Mouse (Mus musculus) MN1 (cell line): ENCODE data around the gene Fbxo11.

Experiments used
- DNase-seq: peaks from one replicate; pipeline ENCODE4 v3.0.0-alpha.2; 2016; ENCODE audit warnings: low spot score

Gene Fbxo11

GRCm38 (mm10) chr17:88065031-88065800, at the start of gene Fbxo11:
Gene Fbxo11 (minus strand): TSS chr17:88065291.
- peak; percentile 39 for DNase-seq

DNA sequence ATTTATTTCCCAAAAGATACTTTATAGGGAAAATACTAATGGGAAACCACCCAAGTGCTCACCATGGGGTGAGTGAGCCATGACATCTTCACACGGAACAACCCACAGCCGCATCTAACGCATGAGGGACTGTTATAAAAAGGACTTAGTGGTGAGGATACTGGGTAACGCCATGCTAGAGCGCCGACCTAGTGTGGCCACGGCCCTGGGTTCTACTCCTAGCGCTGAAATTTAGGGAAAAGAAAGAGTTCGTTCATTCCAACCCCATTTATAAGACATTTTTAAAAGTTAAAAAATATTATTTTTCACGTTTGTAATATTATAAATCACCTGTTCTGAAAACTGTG, 48.8 kb upstream of the Fbxo11 start:
- DNase-seq, result no peak

- no peak for DNase-seq
Measured at GRCm38 (mm10) chr17:88113015-88113882, 48.2 kb upstream of the Fbxo11 start.

DNA sequence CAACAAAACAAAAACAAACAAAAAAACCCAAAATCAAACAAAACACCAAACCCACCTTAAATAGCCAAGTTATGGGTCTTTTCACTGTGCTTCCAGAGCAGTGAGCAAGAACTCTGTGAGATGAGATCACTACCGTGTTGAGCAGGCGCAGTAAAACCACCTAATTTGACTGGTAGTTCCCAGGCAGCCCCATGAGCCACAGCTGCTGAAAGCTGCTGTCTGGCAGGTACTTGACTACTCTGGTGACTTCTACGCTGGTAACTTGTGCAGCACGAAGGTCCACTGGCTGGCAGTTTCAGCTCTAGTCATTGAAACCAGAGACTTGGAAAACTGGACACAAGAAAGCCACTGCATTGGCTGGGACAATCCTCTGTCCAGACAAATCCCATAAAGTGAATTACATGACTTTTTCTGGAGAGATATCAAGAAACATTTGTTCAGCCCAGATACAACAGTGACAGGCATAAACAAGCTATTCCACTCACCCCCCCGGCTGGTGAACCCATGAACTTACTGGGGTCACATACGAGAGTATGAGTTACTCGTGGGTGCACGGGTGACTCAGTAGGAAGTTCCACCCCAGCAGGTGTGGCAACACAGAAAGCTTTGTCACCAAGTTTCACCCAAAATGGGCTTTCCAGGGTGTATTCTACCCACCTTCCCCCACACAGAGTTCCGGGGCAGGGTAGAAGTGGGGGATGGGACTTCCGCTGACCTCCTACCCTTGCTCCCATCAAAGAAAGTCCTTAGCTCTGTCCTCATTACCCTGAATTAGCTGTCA, 47.0 kb upstream of the Fbxo11 start:
- no peak for DNase-seq

DNA sequence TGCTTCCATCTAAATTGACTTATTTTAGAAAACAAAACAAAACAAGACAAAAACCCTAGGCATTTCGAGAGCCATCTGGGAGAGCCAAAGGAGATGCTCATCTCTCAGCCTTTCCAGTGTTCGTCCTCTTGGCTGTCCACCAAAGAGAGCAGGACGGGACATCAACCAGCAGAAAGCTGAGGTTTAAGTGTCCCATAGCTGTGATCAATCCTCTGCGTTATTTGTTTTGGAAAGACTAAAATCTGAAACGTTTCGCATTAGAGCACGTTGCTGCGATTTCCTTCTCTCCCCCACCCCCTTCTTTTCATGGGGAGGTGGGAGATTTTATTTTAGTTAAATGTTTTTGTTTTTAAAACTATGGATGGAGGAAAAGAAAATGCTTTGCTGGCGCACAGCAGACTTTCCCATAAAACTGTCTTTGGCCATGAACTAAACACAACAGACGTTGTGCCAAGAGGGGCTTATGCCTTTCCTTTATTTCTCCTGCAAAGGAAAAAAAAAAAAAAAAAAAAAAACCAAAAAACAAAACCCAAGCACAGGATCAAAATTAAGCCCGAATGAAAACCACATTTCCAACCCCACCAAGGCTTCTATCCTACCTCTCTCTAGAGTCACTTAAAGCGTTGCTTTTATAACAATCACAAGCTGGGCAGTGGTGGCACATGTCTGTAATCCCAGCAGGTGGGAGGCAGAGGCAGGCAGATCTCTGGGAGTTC, 46.1 kb upstream of the Fbxo11 start:
- DNase-seq, result no peak

GRCm38 (mm10) chr17:88107708-88108107, 42.6 kb upstream of the Fbxo11 start:
- DNase-seq, result no peak

GRCm38 (mm10) chr17:88106365-88106764, 41.3 kb upstream of the Fbxo11 start:
- peak; percentile 63 for DNase-seq

DNA sequence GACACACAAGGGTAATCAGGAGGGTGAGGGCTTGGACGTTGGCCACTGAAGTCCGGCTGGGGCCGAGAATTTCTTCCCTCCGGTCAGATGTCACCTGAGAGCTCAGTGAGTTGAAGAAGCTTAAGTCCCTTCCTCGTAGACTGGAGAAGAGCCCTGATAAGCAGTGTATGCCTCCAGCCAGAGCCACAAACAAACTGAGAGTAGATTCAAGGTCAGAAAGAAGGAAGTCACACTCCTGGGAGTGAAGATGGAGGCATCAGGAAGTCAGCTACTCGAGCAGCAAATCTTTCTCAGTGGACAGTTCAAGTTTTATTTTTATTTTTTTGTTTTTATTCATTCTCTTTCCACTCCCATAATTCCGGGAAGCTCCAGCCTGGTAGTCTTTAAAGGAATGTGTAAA, 37.5 kb upstream of the Fbxo11 start:
- no peak for DNase-seq

DNA sequence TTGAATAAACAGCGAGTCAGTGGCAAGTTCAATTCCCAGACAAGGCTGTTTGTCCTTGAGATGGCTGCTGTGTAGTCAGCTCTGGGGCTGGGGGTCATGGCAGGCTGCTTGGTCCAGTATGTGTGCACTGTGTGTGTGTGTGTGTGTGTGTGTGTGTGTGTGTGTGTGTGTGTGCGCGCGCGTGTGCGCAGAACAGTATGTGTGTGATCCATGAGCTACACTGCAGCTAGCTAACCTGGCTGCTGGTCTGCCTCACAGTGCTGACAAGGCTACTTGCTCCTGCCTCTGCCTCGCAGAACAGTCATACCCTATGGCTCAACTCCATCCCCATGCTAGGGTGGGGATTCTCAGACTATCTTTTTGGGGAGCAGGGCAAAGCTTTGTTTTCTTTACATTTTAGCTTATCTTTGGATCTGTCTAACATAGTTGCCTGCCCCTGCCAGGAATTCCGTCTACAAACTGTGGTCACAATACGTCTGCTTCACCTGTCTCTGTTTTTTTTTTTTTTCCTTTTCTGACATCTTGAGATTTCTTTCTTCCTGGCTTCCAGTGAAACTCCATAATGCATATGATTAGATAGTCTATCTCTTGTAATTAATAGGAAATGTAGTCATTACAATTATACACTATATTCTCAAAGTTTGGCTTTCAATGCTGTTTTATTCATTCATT, 33.2 kb upstream of the Fbxo11 start:
- no peak for DNase-seq

- DNase-seq, result no peak
Measured at GRCm38 (mm10) chr17:88097543-88097942, 32.5 kb upstream of the Fbxo11 start.

- DNase-seq, result no peak
Measured at GRCm38 (mm10) chr17:88096809-88097399, 31.8 kb upstream of the Fbxo11 start.

- peak; percentile 37 for DNase-seq
Measured at GRCm38 (mm10) chr17:88095517-88096198, 30.6 kb upstream of the Fbxo11 start.

GRCm38 (mm10) chr17:88094327-88094726, 29.2 kb upstream of the Fbxo11 start:
- no peak for DNase-seq

DNA sequence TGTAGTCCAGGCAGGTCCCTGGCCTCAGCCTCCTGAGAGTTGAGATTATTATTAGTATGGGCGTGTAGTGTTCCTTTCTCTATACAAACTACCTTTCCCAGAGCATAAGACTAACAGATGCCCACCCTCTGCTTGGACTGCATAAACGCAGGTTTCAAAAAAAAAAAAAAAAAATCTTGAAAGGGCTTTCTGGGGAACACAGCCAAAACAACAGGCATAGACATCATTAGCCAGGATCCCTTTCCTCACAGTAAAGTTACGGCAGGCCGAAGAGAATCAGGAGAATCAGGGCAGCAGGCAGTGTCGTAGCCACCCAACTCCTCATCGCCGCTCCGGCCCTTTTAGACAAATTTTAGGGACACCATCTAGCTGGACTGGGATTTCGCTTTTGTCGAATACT, 28.7 kb upstream of the Fbxo11 start:
- no peak for DNase-seq

GRCm38 (mm10) chr17:88085976-88086375, 20.9 kb upstream of the Fbxo11 start:
- no peak for DNase-seq

GRCm38 (mm10) chr17:88081446-88081845, 16.4 kb upstream of the Fbxo11 start:
- no peak for DNase-seq

- DNase-seq, result no peak
Measured at GRCm38 (mm10) chr17:88079771-88080170, 14.7 kb upstream of the Fbxo11 start.

- DNase-seq, result no peak
Measured at GRCm38 (mm10) chr17:88072047-88072446, 7.0 kb upstream of the Fbxo11 start.

DNA sequence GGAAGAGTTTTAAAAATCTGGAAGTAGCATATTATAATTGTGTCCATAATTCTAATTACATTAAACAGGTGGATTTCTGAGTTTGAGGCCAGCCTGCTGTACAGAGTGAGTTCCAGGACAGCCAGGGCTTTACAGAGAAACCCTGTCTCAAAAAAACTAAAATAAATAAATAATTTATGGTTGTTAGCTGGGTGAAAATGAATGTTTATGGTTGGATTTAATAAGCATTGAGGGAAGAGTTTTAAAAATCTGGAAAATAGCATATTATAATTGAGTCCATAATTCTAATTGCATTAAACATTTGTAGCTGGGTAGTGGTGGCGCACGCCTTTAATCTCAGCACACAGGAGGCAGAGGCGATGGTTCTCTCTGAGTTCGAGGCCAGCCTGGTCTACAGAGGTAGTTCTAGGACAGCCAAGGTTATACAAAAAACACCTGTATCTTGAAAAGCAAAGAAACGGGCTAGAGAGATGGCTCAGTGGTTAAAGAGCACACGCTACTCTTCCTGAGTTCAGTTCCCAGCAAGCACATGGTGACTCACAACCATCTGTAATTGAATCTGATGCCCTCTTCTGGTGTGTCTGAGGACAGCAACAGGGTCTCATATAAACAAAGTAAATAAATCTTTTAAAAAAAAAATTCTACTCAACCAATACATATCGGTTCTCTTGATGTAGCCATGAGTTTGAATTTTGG, 3.1 kb upstream of the Fbxo11 start:
- no peak for DNase-seq
